Mouse (Mus musculus) thymus, postnatal 14 days (tissue): ENCODE data around the gene Pld3.

Experiments used
- DNase-seq: peaks from one replicate; pipeline ENCODE4 v3.0.0; 2021

Pld3 gene

DNA sequence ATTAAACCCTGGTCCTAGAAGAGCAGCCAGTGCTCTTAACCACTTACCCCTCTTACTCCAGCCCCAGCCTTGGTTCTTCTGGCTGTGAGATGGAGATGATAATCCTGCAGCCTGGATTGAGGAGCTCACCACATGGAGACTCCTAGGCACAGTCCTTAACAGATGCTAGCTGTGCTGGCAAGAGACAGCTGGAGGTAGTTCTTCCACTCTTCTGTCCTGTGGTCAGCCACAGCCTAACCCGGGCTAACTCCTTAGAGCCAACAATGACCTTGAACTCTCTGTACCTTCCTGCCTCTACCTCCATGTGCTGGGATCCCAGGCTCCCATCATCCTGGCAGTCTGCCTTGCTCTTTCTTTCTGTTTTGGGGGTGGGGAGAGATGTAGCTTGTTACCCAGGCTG, 8.0 kb upstream of the Pld3 start:
- no peak for DNase-seq

DNA sequence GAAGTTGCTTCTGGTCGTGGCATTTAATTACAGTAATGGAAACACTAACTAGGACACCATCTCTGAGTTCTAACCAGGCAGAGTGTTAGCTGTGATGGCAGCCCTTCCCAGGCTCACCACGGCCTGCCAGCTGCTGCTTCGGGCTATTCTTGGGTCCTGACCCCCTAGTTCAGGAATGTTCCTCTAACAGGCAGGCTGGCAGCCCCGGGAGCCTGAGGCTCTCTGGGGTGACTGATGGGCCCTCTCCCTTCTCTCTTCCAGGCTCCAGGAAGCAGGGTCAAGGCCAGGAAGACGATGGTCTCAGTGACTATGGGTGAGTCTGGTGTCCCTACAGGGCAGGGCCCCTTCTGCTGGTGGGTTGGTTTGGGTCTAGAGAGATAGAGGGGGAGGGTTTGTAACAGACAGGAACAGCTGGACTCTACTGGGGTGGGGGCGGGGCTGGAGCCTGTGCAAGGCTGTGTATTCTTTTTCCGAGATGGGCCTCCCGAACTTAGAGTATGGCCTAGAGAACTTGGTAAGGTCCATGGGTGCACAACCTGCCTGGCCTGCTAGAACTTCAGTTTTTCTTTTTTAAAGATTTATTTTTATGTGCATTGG, 7.4 kb upstream of the Pld3 start:
- no peak for DNase-seq

DNA sequence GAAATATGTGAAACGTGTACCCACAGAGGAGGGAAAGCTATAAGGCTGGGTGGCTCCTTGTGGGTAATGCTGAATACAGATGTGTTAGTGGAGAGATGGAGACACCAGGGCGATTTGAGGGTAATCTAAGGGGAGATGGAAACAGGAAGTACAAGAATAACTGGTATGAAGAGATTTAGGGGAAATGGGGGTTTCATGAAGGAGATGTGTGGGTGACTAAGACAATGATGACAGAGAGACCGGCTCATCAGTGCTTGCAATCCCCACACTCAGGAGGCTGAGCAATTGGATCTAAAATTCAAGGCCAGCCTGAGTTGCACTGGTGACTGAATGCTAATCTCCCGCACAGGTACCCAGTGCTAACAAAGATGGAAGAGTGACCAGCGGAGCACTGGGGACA, 948 bp downstream of the Pld3 start:
- DNase-seq = no peak

DNA sequence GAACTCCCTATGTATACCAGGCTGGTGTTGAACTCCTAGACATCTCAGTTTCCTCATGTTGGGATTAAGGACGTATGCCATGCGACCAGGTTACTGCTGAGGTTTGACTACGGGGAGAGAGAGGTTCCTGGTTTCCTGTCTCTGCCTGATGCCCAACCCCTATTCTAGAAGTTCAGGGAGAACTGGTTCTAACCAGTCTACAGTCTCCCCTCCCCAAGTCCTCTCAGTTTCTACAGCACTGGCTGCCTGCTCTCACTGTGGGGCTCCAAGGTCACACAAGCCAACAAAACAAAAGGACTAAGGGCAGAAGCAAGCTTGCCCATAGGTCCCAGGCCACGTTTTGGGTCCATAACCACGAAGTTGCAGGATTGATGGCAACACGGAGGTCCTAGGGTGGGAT, 3.4 kb downstream of the Pld3 start:
- DNase-seq = no peak

DNA sequence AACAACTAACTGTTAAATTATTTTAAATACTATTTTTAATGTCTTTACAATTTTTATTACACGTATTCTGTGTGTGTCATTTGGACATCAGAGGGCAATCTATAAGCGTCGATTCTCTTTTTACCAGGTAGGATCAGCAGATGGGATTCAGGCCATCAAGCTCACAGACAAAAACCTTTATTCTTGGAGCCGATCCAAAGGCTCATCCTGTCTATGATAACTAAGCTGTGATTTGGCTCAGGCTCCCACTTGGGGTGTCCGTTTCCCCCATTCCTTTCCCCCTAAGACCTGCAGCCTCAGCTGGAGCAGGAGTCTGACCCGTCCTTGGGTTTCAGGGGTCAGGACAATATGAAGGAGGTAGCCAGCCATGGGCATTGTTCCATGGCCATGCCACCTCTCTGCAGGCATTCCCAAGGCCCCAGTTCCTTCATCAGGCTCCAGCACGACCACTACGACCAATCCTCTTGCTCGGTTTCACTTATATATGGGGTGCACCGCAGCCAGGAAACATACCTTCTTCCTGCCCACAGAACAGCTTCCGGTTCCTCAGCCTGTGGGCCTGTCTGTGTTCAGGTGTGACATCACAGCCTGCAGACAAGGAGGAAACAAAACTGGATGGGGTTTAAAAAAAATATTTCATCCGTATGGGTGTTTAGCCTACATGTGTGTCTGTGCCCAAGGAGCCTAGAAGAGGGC, 8.2 kb downstream of the Pld3 start:
- DNase-seq = peak; percentile 84

DNA sequence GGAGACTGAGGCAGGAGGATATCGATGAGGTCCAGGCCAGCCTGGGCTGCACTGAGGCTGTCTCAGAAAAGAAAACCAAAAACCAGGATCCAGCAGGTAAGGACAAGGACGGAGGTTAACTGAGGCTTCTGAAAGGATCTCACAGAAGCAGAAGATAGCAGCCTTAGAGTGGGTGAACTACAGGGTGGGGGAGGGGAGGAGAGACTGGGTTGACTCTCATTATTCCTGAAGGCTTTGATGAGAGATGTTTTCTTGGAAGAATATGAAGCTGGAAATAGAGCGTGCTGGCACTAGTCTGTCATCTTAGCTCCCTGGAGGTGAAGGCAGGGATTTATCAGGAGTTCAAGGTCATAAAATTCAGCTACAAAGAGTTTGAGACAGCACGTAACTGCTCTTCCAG, 9.2 kb downstream of the Pld3 start:
- DNase-seq = no peak

DNA sequence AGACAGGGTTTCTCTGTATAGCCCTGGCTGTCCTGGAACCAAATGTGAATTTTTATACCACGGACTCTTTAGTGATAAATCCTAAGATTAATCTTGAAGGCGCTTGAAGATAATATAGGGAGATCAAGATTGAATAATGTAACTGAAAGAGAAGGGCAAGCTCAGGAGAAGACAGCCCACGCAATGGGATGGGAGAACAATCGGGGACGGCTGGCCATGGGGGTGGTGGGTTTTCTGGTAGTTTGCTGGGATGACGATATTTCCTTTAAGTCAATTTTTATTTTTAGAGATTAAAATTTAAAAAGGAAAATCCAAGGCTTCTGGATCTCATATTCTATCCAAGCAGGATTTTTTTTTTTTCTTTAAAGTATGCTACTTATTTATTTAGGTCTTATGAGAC, 10.0 kb downstream of the Pld3 start:
- no peak for DNase-seq

DNA sequence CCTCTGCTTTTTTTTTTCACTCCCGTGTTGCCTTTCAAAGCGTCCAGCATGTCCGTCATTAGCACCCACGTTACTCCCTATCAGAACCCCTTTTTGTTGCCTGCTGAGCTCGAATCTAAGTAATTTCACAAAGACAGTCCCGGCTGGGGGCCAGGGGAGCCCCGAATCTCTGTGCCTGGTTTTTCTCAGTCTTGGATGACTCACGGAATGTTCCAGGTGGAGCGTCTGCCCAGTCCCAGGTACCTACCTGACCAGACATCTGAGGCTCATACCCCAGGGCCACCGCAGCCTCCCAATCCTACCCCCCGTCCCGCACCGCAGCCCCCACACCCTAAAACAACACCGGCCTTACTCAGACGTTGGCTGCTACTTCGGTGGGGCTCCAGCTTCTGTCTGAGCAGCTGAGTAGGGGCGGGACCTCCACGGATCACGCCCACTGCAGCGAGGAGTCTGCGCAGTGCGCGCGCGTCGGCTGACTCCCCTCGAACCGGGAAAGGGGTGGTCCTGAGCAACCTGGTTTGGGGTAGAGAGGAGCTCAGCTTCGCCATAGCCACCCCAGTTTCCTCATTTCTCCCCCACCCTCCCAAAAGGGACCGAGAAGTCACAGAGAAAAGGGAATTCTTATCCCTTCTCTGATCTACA, 10.5 kb downstream of the Pld3 start:
- peak; percentile 96 for DNase-seq

DNA sequence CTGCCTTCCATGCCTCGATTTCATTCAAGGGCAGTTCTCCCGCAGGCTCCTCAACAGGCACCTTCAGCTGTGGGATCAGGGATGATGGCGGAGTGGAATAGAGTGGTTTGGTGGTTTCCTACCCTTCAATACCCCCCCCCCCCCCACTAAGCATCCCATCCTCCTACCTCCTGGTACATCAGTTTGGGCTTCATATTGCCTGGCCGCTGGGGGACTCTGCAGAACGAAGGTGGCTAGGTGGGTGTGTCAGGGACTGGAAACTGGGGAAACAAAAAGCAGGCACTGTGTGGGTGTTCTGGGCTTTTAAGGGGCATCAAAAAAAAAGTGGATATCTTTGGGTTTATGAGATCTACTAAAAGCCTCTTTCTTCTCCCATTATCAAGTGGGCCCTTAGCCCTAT, 11.1 kb downstream of the Pld3 start:
- peak; percentile 32 for DNase-seq

DNA sequence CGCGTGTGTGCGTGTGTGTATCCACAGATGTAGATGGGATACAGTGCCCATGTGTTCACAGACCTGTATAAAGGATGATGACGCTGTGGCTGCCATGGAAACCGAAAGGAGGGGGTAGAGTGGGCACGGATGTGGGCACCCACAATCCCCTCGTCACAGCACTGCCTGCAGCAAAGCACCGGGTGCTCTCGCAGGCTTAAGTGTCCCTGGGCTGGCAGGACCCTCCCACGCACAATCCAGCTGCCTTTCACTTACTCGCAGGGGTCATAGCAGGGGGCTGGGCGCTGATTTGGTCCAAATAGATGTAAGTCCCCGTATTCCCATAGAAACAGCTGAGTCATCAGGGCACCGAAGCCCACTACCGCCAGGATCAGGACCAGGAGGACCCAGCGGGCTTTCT, 11.6 kb downstream of the Pld3 start:
- DNase-seq = peak; percentile 96

DNA sequence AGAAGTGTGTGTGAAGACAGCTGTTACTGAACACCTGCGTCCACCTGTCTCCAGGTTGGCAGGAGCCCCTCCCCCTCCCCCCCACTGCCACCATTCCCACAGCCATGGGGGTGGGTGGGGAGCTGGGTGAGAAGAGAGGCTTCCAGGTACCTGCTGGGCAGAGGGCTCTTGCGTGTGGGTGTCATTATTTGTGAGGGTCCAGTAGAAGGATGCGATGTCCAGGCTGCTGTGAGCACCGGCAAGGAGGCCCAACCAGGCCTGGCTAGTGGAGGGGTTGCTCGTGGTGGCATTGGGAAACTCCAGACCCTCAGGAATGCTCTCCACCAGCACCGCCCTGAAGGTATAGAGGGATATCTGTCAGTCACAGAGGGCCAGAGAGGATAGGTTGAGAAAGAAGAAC, 12.1 kb downstream of the Pld3 start:
- peak; percentile 31 for DNase-seq

DNA sequence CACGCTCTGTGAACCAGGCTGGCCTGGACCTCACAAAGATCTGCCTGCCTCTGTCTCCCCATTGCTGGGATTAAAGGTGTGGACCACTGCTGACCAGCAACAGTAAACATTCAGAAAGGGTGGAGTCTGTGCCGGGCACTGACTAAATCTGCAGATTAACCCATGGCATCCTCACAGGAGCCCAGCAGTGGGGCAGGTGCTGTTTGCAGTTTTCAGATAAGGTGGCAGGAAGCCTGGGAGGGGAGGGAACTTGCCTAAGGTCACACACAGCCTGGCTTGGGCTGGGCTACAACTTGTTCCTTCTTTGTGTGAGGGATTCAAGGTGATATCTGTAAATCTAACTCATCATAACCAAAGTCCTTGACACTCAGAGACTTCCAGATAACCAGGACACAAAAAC, 12.5 kb downstream of the Pld3 start:
- DNase-seq = no peak

DNA sequence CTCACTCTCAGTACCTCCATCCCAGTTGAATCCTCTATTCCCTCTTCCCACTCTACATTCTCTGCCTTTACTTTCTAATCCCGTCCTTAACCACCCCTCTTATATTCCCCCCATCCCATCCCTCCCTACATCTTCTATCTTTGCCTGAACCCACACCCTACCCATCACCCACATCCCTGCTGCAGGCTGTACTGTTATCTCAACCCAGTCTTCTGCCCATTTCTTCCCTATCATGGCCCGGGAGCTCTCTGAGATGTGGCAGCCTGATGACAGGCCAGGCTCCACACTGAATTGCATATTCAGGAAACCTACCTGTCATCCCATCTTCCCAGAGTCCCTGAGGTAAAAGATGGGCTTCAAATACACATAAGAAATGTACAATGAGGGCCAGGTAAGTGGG, 14.2 kb downstream of the Pld3 start:
- DNase-seq = no peak

DNA sequence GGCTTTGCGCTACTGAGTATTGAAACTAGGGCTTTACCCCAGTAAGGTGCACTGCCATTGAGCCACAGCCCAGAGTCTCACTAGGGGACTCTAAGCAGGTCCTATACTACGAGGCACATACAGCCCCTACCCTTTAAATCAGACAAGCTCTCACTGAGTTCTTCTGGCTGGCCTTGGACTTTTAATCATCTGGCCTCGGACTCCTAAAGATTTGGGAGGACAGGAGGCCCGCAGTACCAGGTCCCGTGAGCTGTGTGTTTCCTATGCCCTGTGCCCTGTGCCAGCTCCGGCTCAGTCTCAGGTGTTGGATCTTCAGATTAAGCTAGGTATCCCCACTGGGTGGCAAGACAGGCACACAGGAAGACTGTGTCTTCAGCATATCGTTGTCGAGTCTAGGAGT, 15.0 kb downstream of the Pld3 start:
- no peak for DNase-seq

DNA sequence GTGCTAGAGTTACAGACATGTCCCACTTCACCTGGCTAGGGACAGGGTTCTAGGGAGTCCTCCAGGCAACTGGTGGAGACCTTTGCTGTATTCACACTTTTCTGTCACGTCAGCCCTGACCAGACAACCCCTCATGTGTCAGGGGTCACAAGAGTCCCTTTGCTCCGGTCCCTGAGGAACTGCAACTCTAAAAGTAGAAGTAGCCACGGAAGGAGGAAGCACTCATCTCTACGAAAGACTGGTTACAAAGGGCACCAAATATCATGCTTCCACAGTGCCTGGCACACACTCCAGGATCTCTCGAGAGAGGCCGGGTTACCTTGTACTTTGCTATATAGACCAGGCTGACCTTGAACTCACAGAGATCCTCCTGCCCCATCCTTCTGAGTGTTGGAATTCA, 16.4 kb downstream of the Pld3 start:
- no peak for DNase-seq

DNA sequence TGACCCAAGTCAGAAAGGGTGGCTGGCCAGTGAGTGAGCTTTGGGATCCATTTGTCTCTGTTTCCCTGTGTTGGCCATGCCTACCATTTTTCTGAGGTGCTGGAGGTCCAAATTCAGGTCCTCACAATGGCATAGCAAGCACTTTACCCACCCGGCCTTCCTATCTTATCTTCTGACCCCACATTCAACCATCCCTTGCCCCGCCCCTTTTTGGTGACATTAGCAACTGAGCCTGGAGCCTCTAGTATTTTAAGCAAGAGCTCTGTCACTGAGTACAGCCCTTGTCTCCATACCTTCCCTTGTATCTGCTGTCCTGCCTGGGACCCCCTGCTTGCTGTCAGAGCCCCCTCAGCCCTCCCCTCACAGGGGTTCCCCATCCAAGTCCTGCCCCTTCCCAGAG, 17.6 kb downstream of the Pld3 start:
- no peak for DNase-seq

DNA sequence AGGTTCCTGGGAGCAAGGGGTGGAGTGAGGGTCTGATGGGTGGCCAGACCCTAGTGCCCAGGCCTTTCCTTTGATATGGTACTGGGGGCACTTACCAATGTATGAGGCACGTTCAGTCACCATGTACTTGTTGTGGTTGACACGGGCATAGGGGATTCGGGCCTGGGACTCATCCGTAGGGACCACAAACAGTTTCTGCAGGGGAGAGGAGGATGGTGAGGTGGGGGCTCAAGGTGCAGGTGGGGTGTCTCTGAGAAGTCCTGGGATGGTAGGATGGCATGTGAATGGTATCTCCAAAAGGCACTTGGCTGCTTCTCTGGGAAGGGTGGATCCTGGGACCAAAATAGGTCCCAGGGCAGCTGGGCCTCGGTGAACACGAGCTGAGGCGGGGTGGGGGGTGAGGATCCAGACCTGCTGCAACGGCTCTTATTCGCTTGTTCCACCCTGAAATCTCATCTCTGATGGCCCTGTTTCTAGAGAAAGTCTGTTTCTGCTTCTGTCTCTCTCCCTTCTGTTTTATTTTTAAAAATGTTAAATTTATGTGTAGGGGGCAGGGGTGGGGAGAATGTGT, 20.5 kb downstream of the Pld3 start:
- no peak for DNase-seq

DNA sequence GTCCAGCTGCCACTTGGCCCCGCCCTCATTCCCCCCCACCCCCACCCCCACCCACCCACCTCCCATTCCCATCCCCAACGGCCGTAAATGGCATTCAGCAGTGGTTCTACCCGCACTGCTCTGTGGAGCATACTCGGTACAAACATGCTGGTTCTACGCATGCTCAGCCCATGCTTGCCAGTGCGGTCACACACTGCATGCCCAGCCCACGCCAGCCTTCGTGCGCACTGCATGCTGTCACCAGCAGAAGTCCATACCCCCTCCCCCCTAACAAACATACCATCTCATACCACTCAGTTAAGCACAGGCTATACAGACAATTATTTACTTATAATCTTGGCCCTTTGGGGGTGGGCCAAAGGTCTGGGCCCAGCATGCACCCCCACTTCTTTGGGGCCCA, 21.3 kb downstream of the Pld3 start:
- DNase-seq = no peak

DNA sequence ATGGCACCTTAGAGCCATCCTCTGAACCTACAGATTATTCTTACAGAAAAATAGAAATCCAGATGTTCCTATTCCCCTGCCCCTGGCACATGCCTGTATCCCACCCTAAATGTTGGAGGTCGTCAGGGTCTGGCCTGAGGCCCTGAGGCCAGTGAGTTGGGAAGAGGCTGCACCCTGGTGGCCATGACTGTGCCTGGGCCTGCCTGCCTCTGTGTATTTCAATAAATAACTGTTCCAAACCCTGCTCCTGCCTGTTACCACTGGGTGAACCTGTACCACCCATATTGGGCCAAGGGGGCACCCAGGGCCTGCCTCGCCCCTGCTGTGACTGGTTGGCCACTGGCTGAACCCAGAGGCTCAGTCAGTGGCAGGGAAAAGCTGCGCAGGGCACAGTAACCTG, 22.1 kb downstream of the Pld3 start:
- DNase-seq = no peak

DNA sequence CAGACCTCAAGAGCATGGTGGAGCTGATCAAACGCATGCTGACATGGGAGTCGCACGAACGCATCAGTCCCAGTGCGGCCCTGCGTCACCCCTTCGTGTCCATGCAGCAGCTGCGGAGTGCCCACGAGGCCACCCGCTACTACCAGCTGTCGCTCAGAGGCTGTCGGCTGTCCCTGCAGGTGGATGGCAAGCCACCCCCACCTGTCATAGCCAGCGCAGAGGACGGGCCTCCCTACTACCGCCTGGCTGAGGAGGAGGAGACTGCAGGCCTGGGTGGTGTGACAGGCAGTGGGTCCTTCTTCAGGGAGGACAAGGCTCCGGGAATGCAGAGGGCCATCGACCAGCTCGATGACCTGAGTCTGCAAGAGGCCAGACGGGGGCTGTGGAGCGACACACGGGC, 23.9 kb downstream of the Pld3 start:
- no peak for DNase-seq

DNA sequence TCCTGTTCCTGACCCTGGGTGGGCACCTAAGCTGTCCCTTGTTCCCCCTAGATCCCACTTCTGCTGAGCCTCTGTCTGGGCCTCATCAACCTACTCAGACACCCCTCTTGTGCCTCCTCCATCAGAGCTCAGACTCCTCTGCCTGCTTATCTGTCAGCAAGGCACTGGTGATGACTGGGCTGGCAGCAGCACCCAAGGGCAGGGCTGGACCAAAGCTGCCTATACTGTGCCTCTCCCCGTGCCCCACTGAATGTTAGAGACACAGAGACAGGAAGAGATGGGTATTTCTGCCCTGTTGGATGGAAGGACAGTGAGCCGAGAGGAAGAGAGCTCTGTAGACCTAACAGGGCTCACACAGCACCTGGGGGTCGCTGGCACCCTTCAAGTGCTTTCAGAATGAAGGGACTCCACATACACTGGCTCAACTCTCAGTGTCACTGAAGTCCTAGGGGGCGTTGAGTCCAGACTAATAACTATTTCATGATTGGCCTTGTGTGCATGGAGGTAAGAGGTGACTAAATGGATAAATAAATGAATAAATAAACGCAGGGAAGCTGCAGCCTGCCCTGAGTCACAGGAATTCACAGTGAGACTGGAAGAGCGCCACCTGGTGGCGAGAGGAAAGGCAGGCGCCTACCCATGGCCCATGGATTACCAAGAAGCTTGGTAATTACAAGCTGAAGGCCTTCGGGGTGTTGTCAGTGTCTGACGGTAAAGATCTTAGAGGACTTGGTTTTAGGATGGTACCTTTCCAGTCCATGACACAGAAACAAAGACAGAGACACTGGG, 26.8 kb downstream of the Pld3 start:
- DNase-seq = peak; percentile 76

DNA sequence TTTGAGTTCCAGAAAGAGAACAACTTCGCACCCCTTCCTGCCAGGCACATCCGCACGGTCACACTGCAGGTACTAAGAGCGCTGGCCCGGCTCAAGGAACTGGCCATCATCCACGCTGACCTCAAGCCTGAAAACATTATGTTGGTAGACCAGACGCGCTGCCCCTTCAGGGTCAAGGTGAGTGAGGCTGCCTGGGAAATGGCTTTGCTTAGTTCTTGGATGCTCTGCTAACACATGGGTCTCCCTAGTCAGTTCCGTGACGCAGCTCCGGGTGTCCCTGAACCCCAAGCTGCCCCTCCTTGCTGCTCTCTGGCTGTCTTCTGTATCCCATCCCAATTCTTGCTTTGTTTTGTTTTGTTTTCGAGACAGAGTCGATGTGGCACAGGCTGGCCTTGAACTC, 29.2 kb downstream of the Pld3 start:
- no peak for DNase-seq

DNA sequence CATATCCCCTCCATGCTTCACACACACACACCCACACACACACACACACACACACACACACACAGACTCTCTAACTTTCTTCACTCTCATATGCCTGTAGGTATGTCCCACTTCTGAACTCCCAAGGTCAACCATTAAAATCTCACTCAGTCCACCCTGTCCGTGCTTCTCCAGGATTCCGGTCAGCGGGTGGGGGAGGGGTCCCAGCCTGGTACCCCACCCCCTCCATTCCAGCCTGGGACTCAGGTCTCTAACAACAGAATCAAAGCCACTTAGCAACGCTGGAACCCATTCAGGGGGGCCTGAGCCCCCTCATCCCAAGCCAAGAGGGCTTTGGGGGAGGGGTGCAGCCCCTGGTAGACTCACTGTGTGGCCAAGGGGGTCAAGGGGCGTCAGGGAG, 30.1 kb downstream of the Pld3 start, which contains the start of gene Hipk4:
Gene Hipk4, plus strand, starts transcription at position 301 of the 400 bp plus-strand sequence.
- no peak for DNase-seq
